Mouse (Mus musculus): ENCODE measurements around the gene Fer1l4. TPM values are rescaled to one million over a fixed set of nuclear protein-coding genes. Genes with fewer than 3 reads are reported as not detected.

Fer1l4 gene
- polyA plus RNA-seq (2015; fragmentation: Illumina TruSeq; extraction: RNeasy Lipid Tissue Mini Kit (QIAGEN cat#74804); ENCODE audit: insufficient read depth, low read depth, low replicate concordance): not detected

DNA sequence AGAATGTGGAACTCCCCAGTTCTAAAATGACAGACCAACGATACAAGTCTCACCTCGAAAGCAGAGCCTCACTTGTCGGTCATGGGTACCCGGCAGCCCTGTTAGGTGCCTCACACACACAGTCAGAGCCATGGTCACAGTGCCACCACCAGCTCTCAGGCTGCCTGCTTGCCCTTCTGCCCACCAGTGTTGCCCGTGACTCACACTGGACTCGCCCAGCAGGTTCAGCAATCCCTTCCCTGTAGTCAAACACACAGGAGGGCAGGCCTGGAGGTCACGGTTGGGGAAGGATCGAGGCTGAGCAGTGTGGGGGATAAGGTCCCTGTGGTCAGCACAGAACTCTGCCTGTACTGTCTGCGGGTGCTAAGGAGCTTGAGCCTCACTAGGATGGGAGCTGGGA lies at the start of gene Fer1l4:
Fer1l4 (minus strand) TSS at position 132 of the 400 bp plus-strand sequence.

DNA sequence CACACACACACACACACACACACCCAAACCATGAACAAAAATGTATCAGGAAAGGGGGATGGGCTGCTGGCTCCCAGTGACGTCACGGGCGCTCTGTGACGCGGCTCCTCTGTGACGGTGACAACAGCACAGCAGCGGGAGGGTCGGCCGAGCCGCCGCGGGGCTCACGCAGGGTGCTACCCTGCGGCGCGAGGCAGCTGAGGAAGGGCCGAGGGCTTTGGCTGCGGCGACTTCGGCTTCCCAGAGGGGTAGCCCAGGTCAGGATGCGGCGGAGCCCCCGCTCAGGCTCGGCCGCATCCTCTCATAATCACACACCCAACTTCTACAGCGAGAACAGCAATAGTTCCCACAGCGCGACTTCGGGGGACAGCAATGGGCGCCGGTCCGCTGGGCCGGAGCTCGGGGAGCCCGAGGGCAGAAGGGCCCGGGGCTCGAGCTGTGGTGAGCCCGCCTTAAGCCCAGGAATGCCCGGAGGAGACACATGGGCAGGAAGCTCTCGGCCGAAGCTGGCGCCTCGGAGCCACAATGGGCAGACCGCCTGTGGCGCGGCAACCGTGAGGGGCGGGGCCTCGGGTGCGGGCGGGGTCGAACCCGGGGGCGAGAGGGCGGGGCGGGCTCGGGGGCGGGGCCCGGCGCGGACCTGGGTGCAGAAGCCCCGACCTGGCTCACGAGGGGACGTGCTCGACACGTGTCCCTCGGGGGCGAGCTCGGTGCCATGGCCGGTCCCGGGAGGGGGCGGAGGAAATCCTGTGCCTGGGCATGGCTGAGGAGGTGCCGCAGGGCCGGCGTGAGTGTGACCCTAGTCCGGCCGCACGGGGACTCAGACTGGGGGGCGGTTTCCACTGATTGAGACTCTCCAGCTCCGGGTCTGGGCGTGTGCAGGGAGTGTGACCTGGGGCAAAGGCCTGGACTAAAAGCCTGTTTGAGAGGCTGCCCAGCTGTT lies 12.6 kb upstream of the Fer1l4 start, which contains the start of gene Spag4:
Spag4 (plus strand) TSS at position 77 of the 943 bp plus-strand sequence.

DNA sequence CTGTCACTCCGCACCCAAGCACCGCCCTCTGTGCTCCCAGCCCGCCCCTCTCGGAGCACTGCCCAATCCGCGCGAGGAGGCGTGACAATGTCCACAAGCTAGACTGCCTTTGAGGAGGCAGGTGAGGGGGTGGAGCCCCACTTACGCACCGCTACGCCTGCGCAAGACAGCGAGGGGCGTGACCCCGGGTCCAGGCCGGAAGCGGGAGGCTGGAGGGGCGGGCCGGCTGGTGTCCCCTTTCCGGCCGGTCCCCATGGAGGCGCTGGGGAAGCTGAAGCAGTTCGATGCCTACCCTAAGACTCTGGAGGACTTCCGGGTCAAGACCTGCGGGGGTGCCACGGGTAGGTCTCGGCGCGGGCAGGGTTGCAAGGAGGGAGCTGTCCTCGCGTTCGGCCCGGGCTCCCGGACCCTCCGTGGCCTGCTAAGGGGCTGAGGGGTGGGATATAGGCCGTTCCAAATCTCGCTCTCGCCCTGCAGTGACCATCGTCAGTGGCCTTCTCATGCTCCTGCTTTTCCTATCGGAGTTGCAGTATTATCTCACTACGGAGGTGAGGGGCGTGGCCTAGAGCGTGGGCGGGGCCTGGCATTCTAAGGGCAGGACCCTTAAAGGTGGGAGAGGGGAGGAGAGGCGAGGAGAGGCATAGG lies 44.7 kb downstream of the Fer1l4 start, which contains the start of the genes 6430550D23Rik and Ergic3:
6430550D23Rik (minus strand) TSS at position 90 of the 645 bp plus-strand sequence.
Ergic3 (plus strand) TSS at position 158 of the 645 bp plus-strand sequence.

Other genes starting within 250 kb of the Fer1l4 start
- 13.2 TPM for gene BC029722, start 233.5 kb downstream of the Fer1l4 start, polyA plus RNA-seq (2015; fragmentation: Illumina TruSeq; extraction: RNeasy Lipid Tissue Mini Kit (QIAGEN cat#74804); ENCODE audit: insufficient read depth, low read depth, low replicate concordance)
- gene Eif6, start 226.0 kb downstream of the Fer1l4 start, polyA plus RNA-seq (2015; fragmentation: Illumina TruSeq; extraction: RNeasy Lipid Tissue Mini Kit (QIAGEN cat#74804); ENCODE audit: insufficient read depth, low read depth, low replicate concordance): 16.0 TPM
- gene Fam83c, start 218.1 kb downstream of the Fer1l4 start, polyA plus RNA-seq (2015; fragmentation: Illumina TruSeq; extraction: RNeasy Lipid Tissue Mini Kit (QIAGEN cat#74804); ENCODE audit: insufficient read depth, low read depth, low replicate concordance): not detected
- gene Uqcc1, start 122.6 kb downstream of the Fer1l4 start, polyA plus RNA-seq (2015; fragmentation: Illumina TruSeq; extraction: RNeasy Lipid Tissue Mini Kit (QIAGEN cat#74804); ENCODE audit: insufficient read depth, low read depth, low replicate concordance): 6.6 TPM
- not detected for gene Gm15557, start 112.2 kb downstream of the Fer1l4 start, polyA plus RNA-seq (2015; fragmentation: Illumina TruSeq; extraction: RNeasy Lipid Tissue Mini Kit (QIAGEN cat#74804); ENCODE audit: insufficient read depth, low read depth, low replicate concordance)
- not detected for gene Gdf5, start 107.6 kb downstream of the Fer1l4 start, polyA plus RNA-seq (2015; fragmentation: Illumina TruSeq; extraction: RNeasy Lipid Tissue Mini Kit (QIAGEN cat#74804); ENCODE audit: insufficient read depth, low read depth, low replicate concordance)
- 3.5 TPM for gene Cep250, start 96.5 kb downstream of the Fer1l4 start, polyA plus RNA-seq (2015; fragmentation: Illumina TruSeq; extraction: RNeasy Lipid Tissue Mini Kit (QIAGEN cat#74804); ENCODE audit: insufficient read depth, low read depth, low replicate concordance)
- gene 6430550D23Rik, start 45.0 kb downstream of the Fer1l4 start, polyA plus RNA-seq (2015; fragmentation: Illumina TruSeq; extraction: RNeasy Lipid Tissue Mini Kit (QIAGEN cat#74804); ENCODE audit: insufficient read depth, low read depth, low replicate concordance): 1.3 TPM
- gene Ergic3, start 44.9 kb downstream of the Fer1l4 start, polyA plus RNA-seq (2015; fragmentation: Illumina TruSeq; extraction: RNeasy Lipid Tissue Mini Kit (QIAGEN cat#74804); ENCODE audit: insufficient read depth, low read depth, low replicate concordance): 61.6 TPM
- not detected for gene Spag4, start 12.2 kb upstream of the Fer1l4 start, polyA plus RNA-seq (2015; fragmentation: Illumina TruSeq; extraction: RNeasy Lipid Tissue Mini Kit (QIAGEN cat#74804); ENCODE audit: insufficient read depth, low read depth, low replicate concordance)
- 7.9 TPM for gene Cpne1, start 59.0 kb upstream of the Fer1l4 start, polyA plus RNA-seq (2015; fragmentation: Illumina TruSeq; extraction: RNeasy Lipid Tissue Mini Kit (QIAGEN cat#74804); ENCODE audit: insufficient read depth, low read depth, low replicate concordance)
- 2.7 TPM for gene Rbm12, start 59.0 kb upstream of the Fer1l4 start, polyA plus RNA-seq (2015; fragmentation: Illumina TruSeq; extraction: RNeasy Lipid Tissue Mini Kit (QIAGEN cat#74804); ENCODE audit: insufficient read depth, low read depth, low replicate concordance)
- gene Gm28036, start 74.1 kb upstream of the Fer1l4 start, polyA plus RNA-seq (2015; fragmentation: Illumina TruSeq; extraction: RNeasy Lipid Tissue Mini Kit (QIAGEN cat#74804); ENCODE audit: insufficient read depth, low read depth, low replicate concordance): 1.1 TPM
- 73.2 TPM for gene Romo1, start 91.1 kb upstream of the Fer1l4 start, polyA plus RNA-seq (2015; fragmentation: Illumina TruSeq; extraction: RNeasy Lipid Tissue Mini Kit (QIAGEN cat#74804); ENCODE audit: insufficient read depth, low read depth, low replicate concordance)
- gene Nfs1, start 91.2 kb upstream of the Fer1l4 start, polyA plus RNA-seq (2015; fragmentation: Illumina TruSeq; extraction: RNeasy Lipid Tissue Mini Kit (QIAGEN cat#74804); ENCODE audit: insufficient read depth, low read depth, low replicate concordance): 16.7 TPM
- 104 TPM for gene Rbm39, start 127.3 kb upstream of the Fer1l4 start, polyA plus RNA-seq (2015; fragmentation: Illumina TruSeq; extraction: RNeasy Lipid Tissue Mini Kit (QIAGEN cat#74804); ENCODE audit: insufficient read depth, low read depth, low replicate concordance)
- 4.7 TPM for gene Phf20, start 143.5 kb upstream of the Fer1l4 start, polyA plus RNA-seq (2015; fragmentation: Illumina TruSeq; extraction: RNeasy Lipid Tissue Mini Kit (QIAGEN cat#74804); ENCODE audit: insufficient read depth, low read depth, low replicate concordance)

Data from pancreas, adult 10 weeks (tissue).